In the genomic region with DNA sequence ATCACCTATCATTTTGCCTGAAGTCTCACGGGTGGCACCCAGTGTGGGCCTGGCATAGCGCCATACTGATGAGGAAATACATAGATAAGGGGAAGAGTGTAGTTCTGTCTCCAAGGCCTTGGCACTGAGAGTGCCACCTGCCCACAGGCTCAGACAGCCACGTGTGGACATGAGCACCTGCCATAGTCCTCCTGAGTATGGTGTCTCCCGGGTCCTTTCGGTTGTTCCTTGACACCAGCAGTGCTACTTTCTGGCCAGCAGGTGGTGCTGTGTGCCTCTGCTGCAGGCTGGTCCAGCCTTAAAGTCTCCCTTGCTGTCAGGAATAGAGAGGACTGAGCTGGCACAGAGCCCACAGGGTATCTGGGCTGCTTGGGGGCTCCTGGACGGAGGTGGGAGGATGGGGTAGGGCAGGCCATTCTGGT, we compare ENCODE assay signal across 8 mouse cellular contexts. TPM values are rescaled to one million over a fixed set of nuclear protein-coding genes. Genes with fewer than 3 reads are reported as not detected.
DNase-seq lines count a peak whose midpoint lies in the region; ATAC-seq and TF ChIP-seq lines count a peak whose summit lies in the region.

No protein-coding gene starts in this region.

- 19% methylated on average over 6 of the region's 6 CpGs for WGBS in forebrain, embryonic 10.5 days
- 17% methylated on average over 6 of the region's 6 CpGs for WGBS in heart, embryonic 15.5 days
- 17% methylated on average over 6 of the region's 6 CpGs for WGBS in liver, embryonic 14.5 days (ENCODE audit: insufficient replicate concordance)
- WGBS in stomach, embryonic 15.5 days: 16% methylated on average over 6 of the region's 6 CpGs

- no peak overlapping the region for H3K9ac ChIP-seq in heart, embryonic 15.5 days
- peak overlapping the region; percentile 53 for H3K9ac ChIP-seq in liver, embryonic 14.5 days (replicated peaks)
- no peak overlapping the region for H3K9ac ChIP-seq in stomach, embryonic 15.5 days

- DNase-seq in c-Kit-positive CD71-negative TER-119-negative erythroid progenitor cells, embryonic 14.5 days (ENCODE audit: low read depth): peak; percentile 84
- DNase-seq in forebrain, embryonic 10.5 days (ENCODE audit: extremely low spot score, low spot score): peak; percentile 87
- peak; percentile 87 for DNase-seq in kidney, postnatal 14 days
- peak; percentile 71 to 77 (median 75) for DNase-seq in liver, embryonic 14.5 days (ENCODE audit: low read depth in 3 of 3, low spot score in 3 of 3)
- peak; percentile 89 for DNase-seq in neural tube, embryonic 10.5 days (ENCODE audit: extremely low spot score, low spot score)

- no peaks in the 10 kb centered on the region for H3K36me3 ChIP-seq in forebrain, embryonic 10.5 days (replicated peaks)
- no peaks in the 10 kb centered on the region for H3K36me3 ChIP-seq in heart, embryonic 15.5 days
- no peaks in the 10 kb centered on the region for H3K36me3 ChIP-seq in liver, embryonic 14.5 days (replicated peaks; ENCODE audit: control insufficient read depth, insufficient read depth, low read depth)
- no peaks in the 10 kb centered on the region for H3K36me3 ChIP-seq in stomach, embryonic 15.5 days

- H3K4me1 ChIP-seq in forebrain, embryonic 10.5 days: peaks cover 51% of the 10 kb centered on the region
- H3K4me1 ChIP-seq in heart, embryonic 15.5 days (replicated peaks): peaks cover 32% of the 10 kb centered on the region
- H3K4me1 ChIP-seq in liver, embryonic 14.5 days (replicated peaks; ENCODE audit: control insufficient read depth in 2 of 2, insufficient read depth in 2 of 2, low read length in 1 of 2): peaks cover 31 to 54% of the 10 kb centered on the region in 2 experiments
- H3K4me1 ChIP-seq in stomach, embryonic 15.5 days: peaks cover 24% of the 10 kb centered on the region

- ATAC-seq in CD4-positive, CD25-positive, alpha-beta regulatory T cell, adult 4 months: peak; percentile 13
- peak; percentile 32 for ATAC-seq in heart, embryonic 15.5 days (replicated peaks; ENCODE audit: insufficient number of reproducible peaks, insufficient read depth, low FRiP score, low read depth)
- ATAC-seq in liver, embryonic 14.5 days (ENCODE audit: insufficient read depth): peak; percentile 73
- ATAC-seq in stomach, embryonic 15.5 days (ENCODE audit: insufficient read depth, low FRiP score, low read depth): peak; percentile 61

- H3K27me3 ChIP-seq in forebrain, embryonic 10.5 days (ENCODE audit: poor library complexity, severe bottlenecking): peaks cover 47% of the 10 kb centered on the region
- no peaks in the 10 kb centered on the region for H3K27me3 ChIP-seq in heart, embryonic 15.5 days
- H3K27me3 ChIP-seq in liver, embryonic 14.5 days (ENCODE audit: control insufficient read depth, insufficient read depth, low read length): no peaks in the 10 kb centered on the region
- no peaks in the 10 kb centered on the region for H3K27me3 ChIP-seq in stomach, embryonic 15.5 days (replicated peaks)

- no peaks in the 10 kb centered on the region for H3K9me3 ChIP-seq in forebrain, embryonic 10.5 days
- H3K9me3 ChIP-seq in heart, embryonic 15.5 days (replicated peaks): no peaks in the 10 kb centered on the region
- no peaks in the 10 kb centered on the region for H3K9me3 ChIP-seq in liver, embryonic 14.5 days (ENCODE audit: control insufficient read depth, low read length)
- H3K9me3 ChIP-seq in stomach, embryonic 15.5 days: no peaks in the 10 kb centered on the region

- H3K4me2 ChIP-seq in heart, embryonic 15.5 days: peak overlapping the region; percentile 43
- peak overlapping the region; percentile 76 for H3K4me2 ChIP-seq in liver, embryonic 14.5 days (ENCODE audit: low read depth)
- no peak overlapping the region for H3K4me2 ChIP-seq in stomach, embryonic 15.5 days

- peak overlapping the region; percentile 28; the same call in 1 of the 2 replicates for H3K4me3 ChIP-seq in forebrain, embryonic 10.5 days
- no peak overlapping the region for H3K4me3 ChIP-seq in heart, embryonic 15.5 days
- H3K4me3 ChIP-seq in liver, embryonic 14.5 days (ENCODE audit: insufficient read depth in 1 of 2, low read depth in 2 of 2, low read length in 2 of 2): no peak overlapping the region
- H3K4me3 ChIP-seq in stomach, embryonic 15.5 days (replicated peaks): no peak overlapping the region

- TF ChIP-seq CTCF in liver, embryonic 14.5 days (IDR thresholded peaks at IDR 0.05; ENCODE audit: low read depth): peak; percentile 100

- H3K27ac ChIP-seq in forebrain, embryonic 10.5 days: peak overlapping the region; percentile 90
- peak overlapping the region; percentile 82 for H3K27ac ChIP-seq in heart, embryonic 15.5 days
- peak overlapping the region; percentile 68 for H3K27ac ChIP-seq in liver, embryonic 14.5 days
- H3K27ac ChIP-seq in stomach, embryonic 15.5 days: no peak overlapping the region

- TF ChIP-seq EP300 in liver, embryonic 14.5 days (IDR thresholded peaks at IDR 0.05; ENCODE audit: low read depth): peak; percentile 11; the same call in 1 of the 2 replicates

RNA-seq across cellular contexts. Expression of a gene that starts 36.1 kb away (rescaled TPM):
- polyA plus RNA-seq in CD4-positive, CD25-positive, alpha-beta regulatory T cell, adult 4 months (2017; shearing (Covaris generic)): 1 to 10 TPM in 1 of 2 experiments, under 1 TPM in 1; 0.65 to 9.4 TPM
- polyA plus RNA-seq in forebrain, embryonic 10.5 days (2016; fragmentation: Nextera tagmentation; extraction: Ambion mirVana): 5.4 and 6.3 TPM in 2 replicates
- 3.0 and 7.0 TPM in 2 replicates for polyA plus RNA-seq in heart, embryonic 15.5 days (2015; fragmentation: Nextera tagmentation; extraction: Ambion mirVana)
- 8.5 and 8.6 TPM in 2 replicates for polyA plus RNA-seq in liver, embryonic 14.5 days (2012; rRNA removed)
- 3.8 and 4.0 TPM in 2 replicates for polyA plus RNA-seq in liver, embryonic 14.5 days (2014; fragmentation: Nextera tagmentation; extraction: Ambion mirVana)
- 11.3 and 12.5 TPM in 2 replicates for polyA plus RNA-seq in stomach, embryonic 15.5 days (2015; fragmentation: Nextera tagmentation; extraction: Ambion mirVana)

RNA-seq across cellular contexts. Expression of a gene that starts 49.1 kb away (rescaled TPM):
- polyA plus RNA-seq in CD4-positive, CD25-positive, alpha-beta regulatory T cell, adult 4 months (2017; shearing (Covaris generic)): 10 to 100 TPM; 11.0 to 13.9 TPM
- 255 and 270 TPM in 2 replicates for polyA plus RNA-seq in forebrain, embryonic 10.5 days (2016; fragmentation: Nextera tagmentation; extraction: Ambion mirVana)
- 224 and 299 TPM in 2 replicates for polyA plus RNA-seq in heart, embryonic 15.5 days (2015; fragmentation: Nextera tagmentation; extraction: Ambion mirVana)
- 61.1 and 69.0 TPM in 2 replicates for polyA plus RNA-seq in liver, embryonic 14.5 days (2012; rRNA removed)
- 54.3 and 64.3 TPM in 2 replicates for polyA plus RNA-seq in liver, embryonic 14.5 days (2014; fragmentation: Nextera tagmentation; extraction: Ambion mirVana)
- 250 and 272 TPM in 2 replicates for polyA plus RNA-seq in stomach, embryonic 15.5 days (2015; fragmentation: Nextera tagmentation; extraction: Ambion mirVana)

Comparison
In these comparisons a context has a peak if more than half of its experiments do, and no peak if none do; other contexts are left out.
1. ATAC-seq: peak in every context shown above with its lines; median percentile 73 in liver, embryonic 14.5 days; 61 in stomach, embryonic 15.5 days; 32 in heart, embryonic 15.5 days; 13 in CD4-positive, CD25-positive, alpha-beta regulatory T cell, adult 4 months.